Mouse (Mus musculus) CH12.LX (cell line): Measurements from ENCODE around the gene Tmem121. TPM values are rescaled to one million over a fixed set of nuclear protein-coding genes. Genes with fewer than 3 reads are reported as not detected.

Experiments
- DNase-seq: peaks from one replicate; pipeline ENCODE4 v3.0.0-alpha.2; 2013; ENCODE audit errors: extremely low read depth
- H3K27ac ChIP-seq: 2 replicates; pipeline ENCODE4 v1.5.1; 2012; ENCODE audit warnings: low read depth, mild to moderate bottlenecking, control low read depth, moderate library complexity; ENCODE audit not compliant: insufficient read depth
- H3K27me3 ChIP-seq: replicated peaks from 2 replicates; pipeline ENCODE3; 2012; ENCODE audit warnings: inconsistent platforms
- H3K36me3 ChIP-seq, 2 experiments: replicated peaks in 1 of 2; 2 replicates each; pipeline versions ENCODE3 to v1.6.1; 2012; ENCODE audit warnings: inconsistent platforms in 1 of 2, low read length in 1 of 2, mild to moderate bottlenecking in 1 of 2, mixed read lengths in 1 of 2, moderate library complexity in 1 of 2; ENCODE audit not compliant: control insufficient read depth in 1 of 2, insufficient read depth in 1 of 2
- H3K4me1 ChIP-seq, 2 experiments: 2 replicates each; pipeline ENCODE4 v1.6.1; 2012; ENCODE audit warnings: inconsistent platforms in 1 of 2, moderate library complexity in 1 of 2; ENCODE audit not compliant: insufficient read depth in 2 of 2, control insufficient read depth in 1 of 2
- H3K4me2 ChIP-seq: 2 replicates; pipeline ENCODE4 v1.6.1; 2012; ENCODE audit warnings: low read depth, mild to moderate bottlenecking, control low read depth; ENCODE audit not compliant: poor library complexity, insufficient read depth, severe bottlenecking
- H3K4me3 ChIP-seq, 3 experiments: fragments of 150-350 bp in 1 of 3; sonication (generic) in 1 of 3; replicated peaks in 1 of 3; 2 replicates each; pipeline versions ENCODE3 to v1.5.1; 2011 to 2012; ENCODE audit warnings: low read depth in 2 of 3, low read length in 2 of 3, mild to moderate bottlenecking in 2 of 3, moderate library complexity in 2 of 3, control low read depth in 1 of 3, improper control_type of control experiment in 1 of 3, inconsistent platforms in 1 of 3, mixed read lengths in 1 of 3; ENCODE audit not compliant: poor library complexity in 1 of 3
- H3K79me2 ChIP-seq: replicated peaks from 2 replicates; pipeline ENCODE4 v1.6.1; 2012; ENCODE audit warnings: mild to moderate bottlenecking, moderate library complexity; ENCODE audit not compliant: control insufficient read depth, poor library complexity, insufficient read depth, severe bottlenecking; ENCODE audit errors: extremely low read depth
- H3K9ac ChIP-seq: 2 replicates; pipeline ENCODE4 v1.6.1; 2012; ENCODE audit warnings: low read depth, mild to moderate bottlenecking, control low read depth, moderate library complexity; ENCODE audit not compliant: insufficient read depth
- H3K9me3 ChIP-seq: replicated peaks from 2 replicates; pipeline ENCODE3; 2012; ENCODE audit warnings: low read length, inconsistent platforms, mixed read lengths
- BHLHE40 ChIP-seq: IDR thresholded peaks from 2 replicates; pipeline ENCODE4 v1.6.1; 2011; ENCODE audit warnings: mild to moderate bottlenecking, low read depth, low read length, improper control_type of control experiment
- CTCF ChIP-seq, 2 experiments: IDR thresholded peaks in 1 of 2; conservative IDR thresholded peaks in 1 of 2; 2 replicates each; pipeline ENCODE4 v1.5.1; 2011 to 2012; ENCODE audit warnings: low read depth in 2 of 2, low read length in 2 of 2, improper control_type of control experiment in 1 of 2, inconsistent platforms in 1 of 2, mild to moderate bottlenecking in 1 of 2, moderate library complexity in 1 of 2
- EP300 ChIP-seq: IDR thresholded peaks from 2 replicates; pipeline ENCODE4 v1.6.1; 2011; ENCODE audit warnings: low read length, improper control_type of control experiment
- HCFC1 ChIP-seq: IDR thresholded peaks from 2 replicates; pipeline ENCODE4 v1.6.1; 2012; ENCODE audit warnings: low read depth, mild to moderate bottlenecking, inconsistent platforms, low read length, improper control_type of control experiment
- IRF4 ChIP-seq: IDR thresholded peaks from 2 replicates; pipeline ENCODE4 v1.6.1; 2014; ENCODE audit warnings: low read depth, mild to moderate bottlenecking, inconsistent platforms, low read length, improper control_type of control experiment
- JUN ChIP-seq: IDR thresholded peaks from 2 replicates; pipeline ENCODE4 v1.6.1; 2011; ENCODE audit warnings: low read depth, mild to moderate bottlenecking, low read length, improper control_type of control experiment, moderate library complexity; ENCODE audit not compliant: insufficient read depth
- MYC ChIP-seq: IDR thresholded peaks from 2 replicates; pipeline ENCODE4 v1.6.1; 2011; ENCODE audit warnings: low read depth, mild to moderate bottlenecking, improper control_type of control experiment, low read length
- PAX5 ChIP-seq: IDR thresholded peaks from 2 replicates; pipeline ENCODE4 v1.6.1; 2012; ENCODE audit warnings: low read length, inconsistent platforms, mixed read lengths
- RAD21 ChIP-seq: IDR thresholded peaks from 2 replicates; pipeline ENCODE4 v1.6.1; 2011; ENCODE audit warnings: low read depth, mild to moderate bottlenecking, low read length, improper control_type of control experiment, moderate library complexity
- RCOR1 ChIP-seq: conservative IDR thresholded peaks from 2 replicates; pipeline ENCODE4 v1.6.1; 2012; ENCODE audit warnings: low read depth, mild to moderate bottlenecking, inconsistent platforms, low read length, improper control_type of control experiment
- SIN3A ChIP-seq: IDR thresholded peaks from 2 replicates; pipeline ENCODE4 v1.6.1; 2012; ENCODE audit warnings: low read length, improper control_type of control experiment, inconsistent platforms
- SMC3 ChIP-seq: IDR thresholded peaks from 2 replicates; pipeline ENCODE4 v1.6.1; 2011; ENCODE audit warnings: low read depth, low read length, improper control_type of control experiment
- TBP ChIP-seq: conservative IDR thresholded peaks from 2 replicates; pipeline ENCODE4 v1.6.1; 2011; ENCODE audit warnings: low read depth, low read length, improper control_type of control experiment
- TCF12 ChIP-seq: IDR thresholded peaks from 2 replicates; pipeline ENCODE4 v1.6.1; 2014; ENCODE audit warnings: low read depth, mild to moderate bottlenecking, inconsistent platforms, low read length, improper control_type of control experiment
- ZC3H11A ChIP-seq: IDR thresholded peaks from 2 replicates; pipeline ENCODE4 v1.6.1; 2012; ENCODE audit warnings: low read depth, mild to moderate bottlenecking, inconsistent platforms, low read length, improper control_type of control experiment
- ZMIZ1 ChIP-seq: IDR thresholded peaks from 2 replicates; pipeline ENCODE4 v1.6.1; 2012; ENCODE audit warnings: low read depth, mild to moderate bottlenecking, inconsistent platforms, low read length, improper control_type of control experiment
- dilution Hi-C: fragments of 300-500 bp; cut with MboI; formaldehyde crosslinking; loops from 2 replicates; pipeline ENCODE4 v1.14.3; 2020; ENCODE audit warnings: low sequenced_read_pairs; ENCODE audit not compliant: extremely low pct_unique_long_range_greater_than_20kb, extremely low pct_ligation_motif_present
- in situ Hi-C: fragments of 300-500 bp; cut with MboI; formaldehyde crosslinking; loops from 3 replicates; pipeline ENCODE4 v1.14.3; 2019; ENCODE audit warnings: low sequenced_read_pairs, low pct_ligation_motif_present, low pct_unique_long_range_greater_than_20kb, mixed read lengths
- polyA plus RNA-seq: library from polyadenylated mRNA; unstranded; fragments of >175 nt; gene quantifications from 2 replicates; pipeline ENCODE4 v1.2.1, GENCODE M21; 2012; ENCODE audit warnings: low read depth; ENCODE audit not compliant: insufficient read length
- total RNA-seq, 2 experiments: library from RNA; depleted of rRNA; stranded (reverse); fragments of 300-350 nt in 1 of 2; fragments of >200 nt in 1 of 2; gene quantifications; 2 replicates each; pipeline ENCODE4 v1.2.3; 2012 to 2014

Tmem121 gene
- total and polyA plus RNA-seq, 3 experiments = not detected

GRCm38 (mm10) chr12:113203522-113203921, 17.8 kb downstream of the Tmem121 start:
- H3K79me2 ChIP-seq = no peaks in the 10 kb centered on the region
- no peaks in the 10 kb centered on the region for H3K4me1 ChIP-seq
- H3K9ac ChIP-seq = no peak overlapping the region
- no peak overlapping the region for H3K27ac ChIP-seq
- in situ Hi-C loops = loop anchor here (25.0 kb wide), 1 partner anchor 484 kb away; no protein-coding TSS in a partner anchor
- dilution Hi-C loops = no loop called here
- peaks cover 8% of the 10 kb centered on the region for H3K27me3 ChIP-seq
- H3K36me3 ChIP-seq = no peaks in the 10 kb centered on the region
- DNase-seq = no peak
- TF ChIP-seq TBP (no peak), HCFC1 (no peak), TCF12 (no peak), ZMIZ1 (no peak), RCOR1 (no peak), EP300 (no peak), SIN3A (no peak), PAX5 (no peak), JUN (no peak), BHLHE40 (no peak)
- H3K9me3 ChIP-seq = peaks cover 7% of the 10 kb centered on the region
- H3K4me2 ChIP-seq = no peak overlapping the region
- no peak overlapping the region for H3K4me3 ChIP-seq

- dilution Hi-C loops (no loop called here), in situ Hi-C loops (loop anchor here (25.0 kb wide), 1 partner anchor 482 kb away; no protein-coding TSS in a partner anchor)
- peaks cover 7% of the 10 kb centered on the region for H3K9me3 ChIP-seq
- H3K9ac ChIP-seq = no peak overlapping the region
- H3K27me3 ChIP-seq = peaks cover 8% of the 10 kb centered on the region
- H3K79me2 ChIP-seq = no peaks in the 10 kb centered on the region
- no peaks in the 10 kb centered on the region for H3K36me3 ChIP-seq
- DNase-seq = no peak
- H3K4me3 ChIP-seq = no peak overlapping the region
- no peak overlapping the region for H3K4me2 ChIP-seq
- TF ChIP-seq EP300 (no peak), RAD21 (peak; percentile 71), ZC3H11A (no peak), IRF4 (no peak), CTCF (conservative IDR thresholded peaks at IDR 0.05 in 1 of 2, IDR thresholded peaks at IDR 0.05 in 1 of 2; ENCODE audit: low read depth in 2 of 2, low read length in 2 of 2) (peak in 1 of 2 experiments; percentile 68; a peak in 2 of 4 replicates), SMC3 (peak; percentile 57), MYC (no peak)
- H3K27ac ChIP-seq = no peak overlapping the region
- no peaks in the 10 kb centered on the region for H3K4me1 ChIP-seq
Measured at GRCm38 (mm10) chr12:113205251-113205942, 19.7 kb downstream of the Tmem121 start.
